Mouse (Mus musculus) thymus, postnatal 14 days (tissue): ENCODE results near the gene Smarca4.
A peak's percentile ranks its signal among the peaks of the same experiment; 100 is the strongest.

ENCODE experiments used
- DNase-seq: peaks from one replicate; pipeline ENCODE4 v3.0.0; 2021

Smarca4 gene

DNA sequence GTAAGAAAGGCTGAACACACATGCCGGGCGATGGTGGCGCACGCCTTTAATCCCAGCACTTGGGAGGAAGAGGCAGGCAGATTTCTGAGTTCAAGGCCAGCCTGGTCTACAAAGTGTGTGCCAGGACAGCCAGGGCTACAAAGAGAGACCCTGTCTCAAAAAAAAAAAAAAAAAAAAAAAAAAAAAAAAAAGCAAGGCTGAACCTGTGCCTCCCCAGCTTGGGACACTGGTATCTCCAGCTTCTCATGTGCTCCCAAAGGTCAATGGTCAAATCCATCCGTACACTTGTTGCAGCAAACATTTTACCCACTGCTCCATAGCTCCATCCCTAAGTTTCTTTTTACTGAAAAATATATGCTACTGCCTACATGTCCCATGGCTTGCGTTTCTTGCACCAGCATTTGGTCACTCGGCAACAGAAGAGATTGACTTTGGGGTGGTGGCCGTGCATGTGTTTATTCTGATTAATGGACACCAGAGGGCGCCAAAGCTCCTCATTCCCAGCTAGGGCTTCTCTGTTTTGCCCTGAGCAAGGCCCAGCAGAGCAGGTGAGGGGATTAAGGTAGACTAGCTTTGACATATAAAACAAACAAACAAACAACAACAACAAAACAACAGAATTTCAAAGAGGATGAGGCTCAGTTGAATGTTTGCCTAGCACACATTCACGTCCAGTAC is 14.1 kb upstream of the Smarca4 start:
- DNase-seq = peak; percentile 75

DNA sequence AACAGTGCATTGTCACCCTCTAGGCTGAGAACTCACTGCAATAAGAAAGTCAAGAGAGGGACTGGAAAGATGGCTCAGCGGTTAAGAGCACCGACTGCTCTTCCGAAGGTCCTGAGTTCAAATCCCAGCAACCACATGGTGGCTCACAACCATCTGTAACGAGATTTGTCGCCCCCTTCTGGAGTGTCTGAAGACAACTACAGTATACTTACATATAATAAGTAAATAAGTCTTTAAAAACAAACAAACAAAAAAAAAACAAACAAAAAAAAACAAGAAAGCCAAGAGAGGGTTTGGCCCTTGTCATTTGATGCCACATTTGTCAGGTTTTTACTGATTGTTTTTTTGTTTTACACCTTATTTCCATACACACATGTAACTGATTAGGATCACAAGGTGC is 11.8 kb upstream of the Smarca4 start:
- no peak for DNase-seq

DNA sequence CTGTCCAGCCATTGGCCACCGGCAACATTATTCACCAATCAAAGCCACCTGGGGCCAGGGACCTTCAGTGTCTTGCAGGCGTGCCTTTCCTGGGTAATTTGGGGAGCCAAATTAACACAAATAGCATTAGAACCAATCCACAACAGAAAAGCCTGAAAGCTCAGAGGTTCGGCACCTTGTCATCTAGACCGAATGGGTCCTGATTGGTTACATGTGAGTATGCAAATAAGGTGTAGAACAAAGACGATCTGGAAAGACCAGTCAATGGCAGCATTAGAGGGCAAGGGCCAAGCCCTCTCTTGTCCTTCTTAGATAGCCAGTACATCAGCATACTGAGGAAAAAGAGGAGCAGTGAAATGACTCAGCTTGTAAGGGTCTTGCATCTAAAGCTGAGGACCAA is 10.1 kb upstream of the Smarca4 start:
- DNase-seq = no peak

DNA sequence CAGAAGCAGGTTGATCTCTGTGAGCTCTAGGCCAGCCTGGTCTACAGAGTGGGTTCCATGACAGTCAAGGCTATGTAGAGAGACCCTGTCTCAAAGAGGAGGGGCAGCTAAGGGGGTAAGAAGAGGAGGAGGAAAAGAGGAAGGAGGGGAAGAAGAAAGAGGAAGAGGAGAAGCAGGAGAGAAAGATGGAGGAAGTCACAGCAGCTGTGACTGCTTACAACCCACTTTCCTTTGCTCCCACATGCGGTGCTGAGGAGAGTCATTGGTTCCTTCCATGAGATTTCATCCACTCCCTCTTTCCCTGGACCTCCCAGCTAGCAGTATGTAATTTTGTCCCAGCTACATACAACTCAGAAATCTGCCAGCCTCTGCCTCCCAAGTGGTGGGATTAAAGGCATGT is 9.3 kb upstream of the Smarca4 start:
- no peak for DNase-seq

DNA sequence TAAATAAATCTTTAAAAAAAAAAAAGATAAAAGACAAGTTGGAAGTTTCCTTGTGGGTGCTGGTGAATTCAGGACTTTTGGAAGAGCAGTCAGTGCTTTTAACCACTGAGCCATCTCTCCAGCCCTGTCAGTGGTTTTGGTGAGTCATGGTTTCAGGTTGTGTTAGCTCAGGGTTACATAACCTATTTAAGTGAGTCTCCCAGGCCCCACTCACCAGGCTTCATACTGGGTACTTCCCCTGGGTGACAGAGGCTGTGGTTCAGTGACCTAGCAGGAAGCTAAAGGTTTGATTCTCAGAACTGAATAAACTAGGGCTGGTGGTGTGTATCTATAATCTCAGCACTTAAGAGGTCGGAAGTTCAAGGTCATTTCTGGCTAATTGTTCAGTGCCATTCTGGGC is 6.1 kb upstream of the Smarca4 start:
- peak; percentile 78 for DNase-seq

DNA sequence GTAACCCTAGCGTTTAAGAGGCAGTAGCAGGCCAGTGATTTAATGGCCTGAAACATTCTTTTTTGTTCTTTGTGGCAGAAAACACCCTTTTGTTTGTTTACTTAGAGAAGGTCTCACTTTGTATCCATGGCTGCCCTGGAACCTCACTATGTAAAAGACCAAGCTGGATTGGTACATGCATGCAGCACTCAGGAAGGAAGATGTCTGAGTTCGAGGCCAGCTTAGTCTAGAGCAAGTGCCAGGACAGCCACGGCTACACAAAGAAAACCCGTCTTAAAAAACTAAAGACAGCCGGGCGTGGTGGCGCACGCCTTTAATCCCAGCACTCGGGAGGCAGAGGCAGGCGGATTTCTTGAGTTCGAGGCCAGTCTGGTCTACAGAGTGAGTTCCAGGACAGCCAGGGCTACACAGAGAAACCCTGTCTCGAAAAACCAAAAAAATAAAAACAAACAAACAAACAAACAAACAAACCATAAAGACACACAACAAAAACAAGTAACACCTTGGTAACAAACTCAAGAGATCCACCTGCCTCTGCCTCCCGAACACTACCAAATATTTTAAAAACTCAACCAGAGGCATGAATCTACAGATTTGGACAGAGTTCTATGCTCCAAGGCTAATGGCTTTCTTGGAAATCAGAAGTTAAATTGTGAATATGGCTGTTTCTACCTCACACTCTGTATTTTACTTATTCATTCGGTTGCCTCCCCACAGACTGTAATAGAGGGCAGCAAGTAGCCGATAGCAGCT is 929 bp upstream of the Smarca4 start:
- DNase-seq = no peak

DNA sequence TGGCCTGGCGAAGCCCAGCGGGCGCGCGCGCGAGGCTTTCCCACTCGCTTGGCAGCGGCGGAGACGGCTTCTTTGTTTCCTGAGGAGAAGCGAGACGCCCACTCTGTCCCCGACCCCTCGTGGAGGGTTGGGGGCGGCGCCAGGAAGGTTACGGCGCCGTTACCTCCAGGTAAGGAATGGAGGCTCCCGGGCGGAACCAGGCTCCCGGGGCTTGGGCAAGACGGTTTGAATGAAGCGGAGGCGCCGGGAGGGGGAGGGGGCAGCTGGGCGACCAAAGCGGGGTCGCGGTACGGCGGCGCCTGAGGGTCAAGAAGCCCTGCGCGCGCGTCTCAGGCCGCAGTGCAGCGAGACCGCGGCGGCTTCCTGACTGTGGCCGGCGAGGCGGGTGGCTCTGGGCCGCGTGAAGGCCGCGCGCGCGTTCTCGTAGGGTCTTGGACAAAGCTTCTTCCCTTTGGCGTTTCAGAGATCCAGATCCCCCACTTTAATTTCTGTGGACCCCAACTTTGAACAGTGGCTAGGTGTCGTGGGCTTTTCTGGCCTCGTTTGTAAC is 338 bp downstream of the Smarca4 start:
- DNase-seq = peak; percentile 94

DNA sequence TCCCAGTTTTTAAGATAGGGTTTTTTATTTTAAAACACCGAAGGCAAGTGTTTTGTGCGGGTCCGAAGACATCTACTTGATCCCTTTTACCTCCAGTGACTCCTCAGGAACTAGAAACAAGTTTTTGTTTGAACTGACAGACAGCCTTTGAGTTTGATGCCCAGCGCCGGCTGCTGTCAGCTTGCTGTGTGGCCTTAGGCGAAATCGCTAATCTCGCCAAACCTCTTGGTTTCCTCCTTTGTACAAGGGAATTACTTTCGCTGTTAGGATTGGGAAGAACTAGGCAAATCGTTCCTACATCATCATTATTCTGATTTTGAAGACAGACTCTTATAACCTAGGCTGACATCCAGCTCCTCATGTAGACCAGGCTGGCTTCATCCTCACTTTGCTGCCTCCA is 1.1 kb downstream of the Smarca4 start:
- peak; percentile 41 for DNase-seq

DNA sequence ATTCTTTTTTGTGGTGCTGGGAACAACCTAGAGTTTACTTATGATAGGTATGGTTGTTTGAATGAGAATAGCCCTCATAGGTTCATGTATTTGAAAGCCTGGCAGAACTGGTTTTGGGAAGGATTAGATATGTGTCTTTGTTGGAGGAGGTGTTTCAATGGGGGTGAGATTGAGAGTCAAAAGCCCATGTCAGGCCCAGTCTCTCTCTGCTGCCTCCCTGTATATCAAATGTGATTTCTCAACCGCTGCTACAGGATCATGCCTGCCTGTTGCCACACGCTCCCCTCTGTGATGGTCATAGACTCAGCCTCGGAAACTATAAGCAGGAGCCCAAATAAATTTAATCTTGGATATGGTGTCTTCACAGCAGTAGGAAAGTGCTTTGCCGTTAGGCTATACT is 4.3 kb downstream of the Smarca4 start:
- DNase-seq = no peak

DNA sequence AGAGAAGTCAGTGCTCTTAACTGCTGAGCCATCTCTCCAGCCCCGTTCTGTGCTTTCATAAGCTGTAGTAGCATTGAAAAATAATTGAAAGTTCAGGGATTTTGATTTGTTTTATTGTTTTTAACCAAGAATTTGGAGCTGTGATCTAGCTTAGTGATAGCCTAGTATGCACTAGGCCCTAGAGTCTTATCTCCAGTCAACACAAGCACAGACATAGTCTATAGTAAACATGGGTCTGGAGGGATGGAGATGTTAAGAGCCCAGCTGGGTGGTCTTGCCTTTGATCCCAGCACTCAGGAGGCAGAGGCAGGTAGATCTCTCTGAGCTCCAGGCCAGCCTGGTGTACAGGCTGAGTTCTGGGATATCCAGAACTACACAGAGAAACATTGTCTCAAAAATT is 6.7 kb downstream of the Smarca4 start:
- DNase-seq = no peak

DNA sequence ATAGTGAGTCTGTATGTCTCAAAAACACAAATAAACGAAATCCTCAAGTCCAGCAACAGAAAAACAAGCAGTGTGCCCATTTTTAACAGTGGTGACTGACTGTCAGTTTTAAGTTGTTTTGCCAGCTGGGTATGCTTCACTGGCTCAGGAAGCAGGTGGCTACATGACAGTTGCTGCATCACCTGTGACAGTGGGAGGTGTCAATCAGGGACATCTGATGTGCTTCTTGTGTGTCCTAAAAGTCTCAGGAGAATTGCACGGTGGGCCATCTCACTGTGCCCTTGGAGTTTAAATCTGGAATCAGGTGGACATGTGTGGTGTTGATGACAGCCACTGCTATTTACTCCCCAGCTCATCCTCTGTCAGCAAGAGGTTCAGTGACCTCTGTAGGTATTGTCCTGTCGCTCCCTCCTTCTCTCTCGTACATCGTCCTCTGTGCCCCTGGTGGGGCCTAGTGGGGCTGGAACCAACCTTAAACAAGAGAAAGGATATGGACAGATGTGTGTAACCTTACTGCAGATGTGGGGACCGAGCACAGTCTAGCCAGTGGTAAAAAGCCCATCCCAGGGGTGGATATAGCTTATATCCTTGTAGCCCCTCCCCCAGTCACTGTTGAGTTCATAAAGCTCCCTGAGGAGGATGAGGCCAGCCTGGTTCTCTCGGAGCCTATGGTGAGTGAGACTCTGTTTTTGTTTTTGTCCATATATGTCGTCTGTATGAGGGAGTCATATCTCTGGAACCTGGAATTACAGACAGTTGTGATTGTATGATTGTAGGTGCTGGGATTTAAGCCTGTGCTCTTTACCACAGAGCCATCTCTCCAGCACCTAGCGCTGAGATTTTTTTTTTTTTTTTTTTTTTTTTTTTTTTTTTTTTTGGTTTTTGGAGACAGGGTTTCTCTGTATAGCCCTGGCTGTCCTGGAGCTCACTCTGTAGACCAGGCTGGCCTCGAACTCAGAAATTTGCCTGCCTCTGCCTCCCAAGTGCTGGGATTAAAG is 9.7 kb downstream of the Smarca4 start:
- DNase-seq = peak; percentile 76

DNA sequence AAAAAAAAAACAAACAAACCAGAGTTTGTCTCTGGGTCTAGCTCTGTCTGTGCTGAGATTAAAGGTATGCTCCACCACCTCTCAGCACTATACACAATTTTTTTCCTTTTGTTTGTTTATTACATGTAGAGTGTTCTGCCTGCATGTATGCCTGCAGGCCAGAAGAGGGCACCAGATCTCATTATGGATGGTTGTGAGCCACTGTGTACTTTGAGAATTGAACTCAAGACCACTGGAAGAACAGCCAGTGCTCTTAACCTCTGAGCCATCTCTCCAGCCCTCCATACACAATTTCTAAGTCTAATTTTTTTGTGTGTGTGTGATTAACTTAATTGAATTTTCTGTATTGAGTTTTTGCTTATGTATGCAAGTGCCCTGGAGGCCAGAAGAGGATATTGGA is 10.6 kb downstream of the Smarca4 start:
- DNase-seq = peak; percentile 39

DNA sequence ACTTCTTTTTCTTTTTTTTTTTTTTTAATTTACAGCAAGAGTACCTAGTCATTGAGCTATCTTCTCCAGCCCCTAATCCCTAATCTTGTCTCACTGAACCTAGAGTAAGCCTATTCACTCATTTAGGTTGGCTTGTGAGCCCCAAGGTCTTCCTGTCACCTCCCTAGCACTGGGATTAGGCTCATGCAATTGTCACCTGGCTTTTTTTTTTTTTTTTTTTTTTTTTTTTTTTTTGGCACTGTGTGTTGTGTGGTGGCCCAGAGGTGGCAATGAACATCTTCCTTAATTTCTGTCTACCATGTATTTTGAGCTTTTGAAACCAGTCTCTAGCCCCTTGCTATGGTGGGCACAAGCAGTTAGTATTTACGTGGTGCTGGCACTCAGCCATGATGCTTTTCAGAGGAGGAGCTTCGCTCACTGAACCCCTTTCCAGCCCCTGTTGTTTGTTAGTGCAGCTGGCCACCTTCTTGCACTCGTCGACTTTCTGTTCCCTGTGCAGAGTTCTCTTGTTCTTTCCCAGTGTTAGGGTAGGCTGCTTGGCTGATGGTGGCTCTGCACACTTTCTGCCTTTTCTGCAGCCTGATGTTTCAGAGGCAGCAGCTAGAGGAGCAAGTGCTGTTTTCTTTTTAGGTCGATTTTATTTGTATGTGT is 11.3 kb downstream of the Smarca4 start:
- peak; percentile 52 for DNase-seq

DNA sequence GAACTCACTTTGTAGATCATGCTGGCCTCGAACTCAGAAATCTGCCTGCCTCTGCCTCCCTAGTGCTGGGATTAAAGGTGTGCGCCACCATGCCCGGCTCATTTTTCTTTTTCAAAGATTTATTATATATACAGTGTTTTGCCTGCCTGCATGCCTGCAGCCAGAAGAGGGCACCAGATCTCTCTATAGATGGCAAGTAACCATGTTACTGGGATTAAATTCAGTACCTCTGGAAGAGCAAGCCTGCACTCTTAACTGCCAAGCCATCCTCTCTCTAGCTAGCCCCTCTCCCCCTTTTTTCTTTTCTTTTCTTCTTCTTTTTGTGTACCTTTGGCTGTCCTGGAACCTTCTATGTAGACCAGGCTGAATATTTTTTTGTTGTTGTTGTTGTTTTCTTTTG is 14.7 kb downstream of the Smarca4 start:
- DNase-seq = peak; percentile 77

DNA sequence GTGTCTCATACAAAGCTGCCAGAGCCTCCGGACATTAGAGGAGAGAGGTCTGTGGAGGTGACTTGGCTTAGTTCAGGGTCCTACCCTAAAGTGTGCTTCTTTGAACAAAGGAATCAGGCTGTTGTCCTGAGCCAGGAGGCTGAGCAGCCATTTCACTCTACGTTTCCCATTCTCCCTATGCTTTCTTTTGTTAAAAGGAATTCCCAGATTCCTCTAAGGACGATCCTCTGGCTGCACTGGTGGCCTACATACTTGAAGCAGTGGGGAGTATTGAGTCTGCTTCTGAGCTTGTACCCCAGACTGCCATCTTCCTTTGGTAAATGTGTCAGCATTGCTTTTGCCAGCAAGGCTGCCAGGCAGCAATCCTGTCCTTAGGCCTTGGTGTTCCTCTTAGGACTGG is 17.1 kb downstream of the Smarca4 start:
- no peak for DNase-seq

DNA sequence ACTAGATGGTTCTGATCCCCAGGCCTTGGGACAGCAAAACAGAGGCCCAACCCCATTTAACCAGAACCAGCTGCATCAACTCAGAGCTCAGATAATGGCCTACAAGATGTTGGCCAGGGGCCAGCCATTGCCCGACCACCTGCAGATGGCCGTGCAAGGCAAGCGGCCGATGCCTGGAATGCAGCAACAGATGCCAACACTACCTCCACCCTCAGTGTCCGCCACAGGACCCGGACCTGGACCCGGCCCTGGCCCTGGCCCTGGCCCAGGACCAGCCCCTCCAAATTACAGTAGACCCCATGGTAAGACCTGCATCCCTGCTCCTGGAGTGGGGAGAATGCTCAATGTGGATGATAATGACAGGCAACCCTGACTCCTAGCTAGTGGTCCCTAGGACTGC is 19.7 kb downstream of the Smarca4 start:
- no peak for DNase-seq

DNA sequence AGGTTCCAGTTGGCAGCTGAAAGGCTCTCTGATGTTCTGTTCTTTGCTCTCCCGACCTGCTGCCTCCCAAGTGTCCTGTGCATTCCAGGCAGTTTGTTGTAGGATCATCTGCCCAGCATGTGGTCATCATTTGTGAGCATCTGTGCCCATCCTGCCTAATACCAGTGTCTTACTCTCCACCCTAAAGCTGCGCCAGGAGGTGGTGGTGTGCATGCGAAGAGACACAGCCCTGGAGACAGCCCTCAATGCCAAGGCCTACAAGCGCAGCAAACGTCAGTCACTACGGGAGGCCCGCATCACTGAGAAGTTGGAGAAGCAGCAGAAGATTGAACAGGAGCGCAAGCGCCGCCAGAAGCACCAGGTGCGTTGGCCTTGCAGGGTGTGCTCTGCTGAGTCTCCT is 23.1 kb downstream of the Smarca4 start:
- DNase-seq = no peak

DNA sequence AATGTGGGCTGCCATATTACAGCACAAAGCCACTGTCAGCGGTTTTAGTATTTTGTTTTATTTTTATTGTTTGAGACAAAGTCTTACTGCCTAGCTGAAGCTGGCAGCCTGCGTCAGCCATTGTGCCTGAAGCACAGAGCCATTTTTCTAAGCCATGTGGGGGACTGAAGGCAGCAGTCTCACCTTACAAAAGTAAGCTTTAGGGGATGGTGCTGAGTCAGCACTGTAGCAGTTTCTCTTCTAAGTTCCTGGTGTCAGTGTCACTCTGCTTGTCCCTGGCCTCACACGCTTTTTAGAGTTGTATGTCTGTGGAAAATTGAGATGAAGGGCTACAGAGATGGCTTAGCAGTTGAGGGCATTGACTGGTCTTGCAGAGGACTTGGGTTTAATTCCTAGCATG is 30.4 kb downstream of the Smarca4 start:
- no peak for DNase-seq

DNA sequence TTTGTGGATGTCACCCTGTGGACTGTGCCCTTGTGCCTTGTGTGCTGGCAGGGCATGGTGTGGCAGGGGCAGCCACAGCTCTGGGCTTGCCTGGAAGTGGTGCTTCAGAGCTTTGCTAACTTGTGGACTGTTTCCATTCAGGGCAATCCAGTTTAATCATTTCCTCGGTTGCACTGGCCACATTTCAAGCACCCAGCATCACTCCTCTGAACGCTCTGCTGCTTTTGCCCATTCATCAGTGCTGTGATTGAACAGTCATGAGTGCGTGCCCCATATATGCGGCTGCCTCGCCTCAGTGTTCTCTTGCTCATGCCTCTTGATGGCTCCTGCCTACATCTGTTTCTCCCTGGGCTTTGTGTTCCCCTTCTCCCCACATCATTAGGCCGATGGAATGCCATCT is 31.8 kb downstream of the Smarca4 start:
- no peak for DNase-seq

DNA sequence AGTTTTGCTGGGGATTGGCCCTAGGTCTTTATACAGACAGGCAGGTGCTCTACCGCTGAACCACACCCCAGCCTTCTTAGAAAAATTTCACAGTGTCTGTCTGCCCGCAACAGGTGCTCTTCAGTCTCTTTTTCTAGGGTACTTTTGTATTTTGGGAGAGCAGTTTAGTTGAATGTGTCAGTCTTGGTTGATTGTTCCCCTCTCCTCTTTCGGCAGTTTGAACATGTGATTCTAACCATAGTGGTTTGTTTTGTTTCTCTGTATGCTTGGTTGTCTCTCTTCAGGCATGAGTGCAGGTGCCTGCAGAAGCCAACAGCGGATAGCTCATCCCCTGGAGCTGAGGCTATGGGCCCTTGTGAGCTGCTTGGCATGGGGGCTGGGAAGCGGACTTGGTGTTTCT is 36.3 kb downstream of the Smarca4 start:
- peak; percentile 66 for DNase-seq

DNA sequence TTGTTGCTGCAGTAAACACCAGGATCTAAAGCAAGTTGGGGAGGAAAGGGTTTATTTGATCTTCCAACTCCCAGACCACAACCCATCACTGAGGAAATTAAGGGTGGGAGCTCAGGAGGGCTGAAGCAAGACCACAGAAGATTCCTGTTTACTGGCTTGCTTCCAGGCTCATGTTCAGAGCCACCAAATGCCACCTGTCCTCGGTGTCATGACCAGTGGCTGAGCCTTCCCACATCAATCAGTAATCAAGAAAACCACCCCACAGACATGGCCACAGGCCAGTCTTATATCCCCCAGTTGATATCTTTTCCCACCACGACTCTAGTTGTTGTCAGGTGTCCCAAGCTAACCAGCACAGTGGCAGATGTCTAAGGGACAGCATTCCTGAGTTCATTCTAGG is 37.3 kb downstream of the Smarca4 start:
- DNase-seq = no peak

DNA sequence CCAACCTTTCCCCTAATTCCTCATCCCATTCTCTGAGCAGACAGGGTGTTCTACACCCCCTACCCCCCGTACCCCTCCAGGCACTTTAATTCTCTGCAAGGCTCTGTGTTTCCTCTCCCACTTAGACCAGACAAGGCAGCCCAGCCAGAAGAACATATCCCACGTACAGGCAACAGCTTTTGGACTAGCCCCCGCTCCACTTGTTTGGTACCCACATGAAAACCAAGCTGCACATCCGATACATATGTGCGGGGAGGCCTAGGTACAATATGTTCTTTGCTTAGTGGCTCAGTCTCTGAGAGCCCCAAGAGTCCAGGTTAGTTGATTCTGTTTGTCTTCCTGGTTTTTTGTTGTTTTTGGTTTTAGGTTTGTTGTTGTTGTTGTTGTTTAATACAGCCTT is 46.1 kb downstream of the Smarca4 start:
- DNase-seq = no peak

DNA sequence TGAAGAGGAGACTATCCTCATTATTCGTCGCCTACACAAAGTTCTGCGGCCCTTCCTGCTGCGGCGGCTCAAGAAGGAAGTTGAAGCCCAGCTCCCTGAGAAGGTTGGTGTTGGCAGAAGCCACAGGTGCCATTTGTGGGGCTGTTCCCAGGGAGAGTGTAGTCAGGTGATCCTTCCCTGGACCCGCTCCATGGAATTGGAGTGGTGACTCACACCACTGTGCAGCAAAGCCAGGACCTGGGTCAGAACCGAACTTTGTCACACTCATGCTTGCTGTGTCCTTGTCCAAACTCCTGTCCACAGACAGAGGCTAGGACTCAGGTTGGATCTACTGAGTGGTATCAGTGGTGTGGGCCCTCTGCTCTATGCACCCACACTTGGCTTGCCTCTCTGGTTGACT is 53.0 kb downstream of the Smarca4 start:
- DNase-seq = no peak
